Comparison of ENCODE assay signal across 17 mouse cellular contexts in genomic region chr11:85792534-85793215, GRCm38 (mm10). TPM values are rescaled to one million over a fixed set of nuclear protein-coding genes. Genes with fewer than 3 reads are reported as not detected.
DNase-seq lines count a peak whose midpoint lies in the region; ATAC-seq lines count a peak whose summit lies in the region.
"Had no signal": no experiment of that assay in that cellular context is flagged by ENCODE, and none has a peak within 500 bp of the region (broad histone marks: within the 10 kb centered on the region; RNA-seq: fewer than 3 reads in every experiment).

No protein-coding gene starts in this region.

- no peak overlapping the region for H3K9ac ChIP-seq in intestine, embryonic 15.5 days
- no peak overlapping the region for H3K9ac ChIP-seq in limb, embryonic 12.5 days (replicated peaks)
- H3K9ac ChIP-seq: heart, embryonic 13.5 days; hindbrain, embryonic 15.5 days had no signal

- no peak overlapping the region for H3K4me2 ChIP-seq in intestine, embryonic 15.5 days (replicated peaks)
- H3K4me2 ChIP-seq in limb, embryonic 12.5 days, result no peak overlapping the region
- H3K4me2 ChIP-seq: heart, embryonic 13.5 days; hindbrain, embryonic 15.5 days had no signal

- H3K36me3 ChIP-seq in embryonic facial prominence, embryonic 10.5 days (replicated peaks), result no peaks in the 10 kb centered on the region
- H3K36me3 ChIP-seq in intestine, embryonic 15.5 days, result no peaks in the 10 kb centered on the region
- no peaks in the 10 kb centered on the region for H3K36me3 ChIP-seq in limb, embryonic 12.5 days
- H3K36me3 ChIP-seq: heart, embryonic 13.5 days; hindbrain, embryonic 15.5 days had no signal

- no peak overlapping the region for H3K4me3 ChIP-seq in embryonic facial prominence, embryonic 10.5 days
- no peak overlapping the region for H3K4me3 ChIP-seq in intestine, embryonic 15.5 days (replicated peaks)
- H3K4me3 ChIP-seq in limb, embryonic 12.5 days (replicated peaks), result no peak overlapping the region
- H3K4me3 ChIP-seq: erythroblast, embryonic 14.5 days; heart, embryonic 13.5 days; hindbrain, embryonic 15.5 days; myocyte had no signal

- DNase-seq in embryonic facial prominence, embryonic 10.5 days (ENCODE audit: low spot score), result no peak
- peak; percentile 61 for DNase-seq in lung, postnatal 25 days (ENCODE audit: low spot score)
- no peak for DNase-seq in thymus, postnatal 10 days (ENCODE audit: low spot score in 2 of 2)
- no peak for DNase-seq in cerebellum, adult 11-12 months
- no peak for DNase-seq in right cerebral cortex, adult 2 months (ENCODE audit: low spot score in 2 of 2)
- DNase-seq in layer of hippocampus, adult 9-11 months, result no peak
- DNase-seq: cerebellum, postnatal 25 days; thymus, postnatal 4 days had no signal

- H3K9me3 ChIP-seq in embryonic facial prominence, embryonic 10.5 days, result no peaks in the 10 kb centered on the region
- H3K9me3 ChIP-seq in intestine, embryonic 15.5 days, result no peaks in the 10 kb centered on the region
- H3K9me3 ChIP-seq in limb, embryonic 12.5 days, result no peaks in the 10 kb centered on the region
- H3K9me3 ChIP-seq: heart, embryonic 13.5 days; hindbrain, embryonic 15.5 days had no signal

- peaks cover 28% of the 10 kb centered on the region for H3K4me1 ChIP-seq in embryonic facial prominence, embryonic 10.5 days
- peaks cover 10% of the 10 kb centered on the region for H3K4me1 ChIP-seq in intestine, embryonic 15.5 days (replicated peaks)
- peaks cover 51% of the 10 kb centered on the region for H3K4me1 ChIP-seq in limb, embryonic 12.5 days (replicated peaks)
- H3K4me1 ChIP-seq: hindbrain, embryonic 15.5 days had no signal

- ATAC-seq in intestine, embryonic 15.5 days, result peak; percentile 47; the same call in 1 of the 2 replicates
- 0 out of 2 replicates have a peak, but pooled peaks have one; percentile 66 for ATAC-seq in limb, embryonic 12.5 days (ENCODE audit: insufficient number of reproducible peaks, insufficient read depth, low FRiP score, low TSS enrichment, low read depth)

- H3K27me3 ChIP-seq in embryonic facial prominence, embryonic 10.5 days (replicated peaks; ENCODE audit: low read depth, poor library complexity, severe bottlenecking), result peaks cover 3% of the 10 kb centered on the region
- no peaks in the 10 kb centered on the region for H3K27me3 ChIP-seq in intestine, embryonic 15.5 days (replicated peaks)
- H3K27me3 ChIP-seq in limb, embryonic 12.5 days, result peaks cover 44% of the 10 kb centered on the region
- H3K27me3 ChIP-seq: CH12.LX; hindbrain, embryonic 15.5 days had no signal

- 70% methylated on average over 12 of the region's 12 CpGs for WGBS in embryonic facial prominence, embryonic 10.5 days
- WGBS in intestine, embryonic 15.5 days, result 62% methylated on average over 12 of the region's 12 CpGs
- WGBS in limb, embryonic 12.5 days, result 64% methylated on average over 12 of the region's 12 CpGs

- peak overlapping the region; percentile 21; the same call in 1 of the 2 replicates for H3K27ac ChIP-seq in embryonic facial prominence, embryonic 10.5 days (replicated peaks)
- H3K27ac ChIP-seq in intestine, embryonic 15.5 days, result no peak overlapping the region
- peak overlapping the region; percentile 74 for H3K27ac ChIP-seq in limb, embryonic 12.5 days
- H3K27ac ChIP-seq: heart, embryonic 13.5 days; hindbrain, embryonic 15.5 days had no signal

RNA-seq across cellular contexts. Expression of gene Tbx2, which starts 39.7 kb away (rescaled TPM):
- 9.9 and 10.9 TPM in 2 replicates for polyA plus RNA-seq in embryonic facial prominence, embryonic 10.5 days (2016; fragmentation: Nextera tagmentation; extraction: Ambion mirVana)
- polyA plus RNA-seq in intestine, embryonic 15.5 days (2015; fragmentation: Nextera tagmentation; extraction: Ambion mirVana), result 4.9 and 5.6 TPM in 2 replicates
- 7.9 and 10.0 TPM in 2 replicates for polyA plus RNA-seq in limb, embryonic 12.5 days (2016; fragmentation: Nextera tagmentation; extraction: Ambion mirVana)

RNA-seq across cellular contexts. Expression of gene Gm11444, which starts 57.5 kb away (rescaled TPM):
- not detected in 2 replicates for polyA plus RNA-seq in embryonic facial prominence, embryonic 10.5 days (2016; fragmentation: Nextera tagmentation; extraction: Ambion mirVana)
- polyA plus RNA-seq in intestine, embryonic 15.5 days (2015; fragmentation: Nextera tagmentation; extraction: Ambion mirVana), result not detected in 2 replicates
- polyA plus RNA-seq in limb, embryonic 12.5 days (2016; fragmentation: Nextera tagmentation; extraction: Ambion mirVana), result not detected in 2 replicates
- polyA plus RNA-seq: brain, embryonic 14.5 days; erythroblast, embryonic 14.5 days; heart, embryonic 13.5 days; hindbrain, embryonic 15.5 days; myocyte; spleen, adult 2 months had no signal
